8 mouse cellular contexts compared by ENCODE assay signal in the genomic region with DNA sequence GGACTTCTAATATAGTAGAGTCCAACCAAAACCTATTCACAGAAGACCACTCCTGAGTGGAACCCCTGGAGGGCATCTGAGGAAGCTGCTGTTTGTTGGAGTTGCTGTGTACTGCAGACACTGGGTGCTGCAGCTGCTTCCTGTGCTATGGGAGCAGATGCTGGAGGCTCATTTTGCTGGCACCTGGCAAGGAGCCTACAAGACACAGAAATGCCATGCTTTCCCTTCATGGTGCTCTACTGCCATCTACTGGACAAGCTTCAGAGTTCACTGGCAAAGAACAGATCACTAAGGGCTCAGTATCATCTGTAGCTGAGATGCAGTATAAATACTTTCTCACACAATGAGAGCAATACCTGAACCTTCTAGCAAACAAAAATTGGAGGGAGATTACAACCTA. TPM values are rescaled to one million over a fixed set of nuclear protein-coding genes. Genes with fewer than 3 reads are reported as not detected.
DNase-seq lines count a peak whose midpoint lies in the region; ATAC-seq and TF ChIP-seq lines count a peak whose summit lies in the region.
"Not testable (repeated sequence)": the region's sequence is repeated elsewhere in the genome, so short reads cannot be mapped to it uniquely, and the experiment has no call there.

No protein-coding gene starts in this region.

- H3K36me3 ChIP-seq in forebrain, postnatal 0 days (ENCODE audit: insufficient read depth); hindbrain, embryonic 11.5 days (ENCODE audit: control insufficient read depth, insufficient read depth, low read length): not testable (repeated sequence)

- not testable (repeated sequence) for H3K27ac ChIP-seq in forebrain, postnatal 0 days (ENCODE audit: low read depth, low read length); hindbrain, embryonic 11.5 days (ENCODE audit: low read depth, low read length)

- H3K4me3 ChIP-seq in forebrain, postnatal 0 days (ENCODE audit: low read depth, low read length); hindbrain, embryonic 11.5 days (ENCODE audit: low read depth, low read length); lung, adult 2 months (replicated peaks; ENCODE audit: extremely low read depth, low read depth, low read length): not testable (repeated sequence)

- H3K4me1 ChIP-seq in forebrain, postnatal 0 days (ENCODE audit: insufficient read depth); hindbrain, embryonic 11.5 days (replicated peaks; ENCODE audit: control insufficient read depth, insufficient read depth, low read length); lung, adult 2 months (ENCODE audit: control insufficient read depth, insufficient read depth, low read length): not testable (repeated sequence)

- not testable (repeated sequence) for H3K27me3 ChIP-seq in forebrain, postnatal 0 days (ENCODE audit: insufficient read depth, low read length); hindbrain, embryonic 11.5 days (ENCODE audit: control insufficient read depth, insufficient read depth, low read length)

- H3K4me2 ChIP-seq in forebrain, postnatal 0 days (ENCODE audit: low read depth); hindbrain, embryonic 11.5 days (replicated peaks; ENCODE audit: low read depth, low read length): not testable (repeated sequence)

- peak; percentile 36 for DNase-seq in MEL-GATA-1-ER (ENCODE audit: extremely low read depth, low read depth)
- peak; percentile 74 for DNase-seq in cerebellum, adult 18-20 months
- DNase-seq in forebrain, postnatal 0 days = peak; percentile 93
- peak; percentile 81 for DNase-seq in hindbrain, embryonic 11.5 days (ENCODE audit: low spot score)
- DNase-seq in layer of hippocampus, adult 18-20 months (ENCODE audit: low spot score in 2 of 2) = peak; percentile 65 to 89
- peak; percentile 28 for DNase-seq in lung, adult 2 months
- peak; percentile 48 to 51 for DNase-seq in thymus, adult 18-20 months

- H3K9ac ChIP-seq in forebrain, postnatal 0 days; hindbrain, embryonic 11.5 days (ENCODE audit: low read depth, low read length): not testable (repeated sequence)

- ATAC-seq in forebrain, postnatal 0 days = peak; percentile 91
- peak; percentile 69; the same call in 1 of the 2 replicates for ATAC-seq in hindbrain, embryonic 11.5 days (ENCODE audit: low FRiP score)
- ATAC-seq in neutrophil, adult 5-6 weeks (ENCODE audit: extremely low read depth, insufficient number of reproducible peaks, low FRiP score, poor library complexity, severe bottlenecking) = peak; percentile 67; the same call in 1 of the 2 replicates

- TF ChIP-seq POLR2A in lung, adult 2 months (IDR thresholded peaks at IDR 0.05; ENCODE audit: borderline replicate concordance, extremely low read depth, low read depth, low read length) = not testable (repeated sequence)

- TF ChIP-seq CTCF in forebrain, postnatal 0 days (IDR thresholded peaks at IDR 0.05; ENCODE audit: low read depth) = peak; percentile 91
- peak; percentile 46 for TF ChIP-seq CTCF in lung, adult 2 months (IDR thresholded peaks at IDR 0.05; ENCODE audit: insufficient read depth, low read length)

- H3K9me3 ChIP-seq in forebrain, postnatal 0 days (ENCODE audit: low read length); hindbrain, embryonic 11.5 days (ENCODE audit: control insufficient read depth, low read length): not testable (repeated sequence)

RNA-seq across cellular contexts. Expression of a gene that starts 16.1 kb away (rescaled TPM):
- total RNA-seq in forebrain, postnatal 0 days (2014; rRNA removed) = not detected in 2 replicates
- not detected in 2 replicates for polyA plus RNA-seq in forebrain, postnatal 0 days (2015; fragmentation: Nextera tagmentation; extraction: Ambion mirVana)
- polyA plus RNA-seq in hindbrain, embryonic 11.5 days (2014; fragmentation: Nextera tagmentation; extraction: Ambion mirVana) = not detected in 2 replicates
- not detected for total RNA-seq in layer of hippocampus, adult 18-20 months (2021)
- polyA plus RNA-seq in lung, adult 2 months (2012; rRNA removed) = not detected in 2 replicates
- total RNA-seq in neutrophil, adult 5-6 weeks (2017) = not detected in 2 replicates

RNA-seq across cellular contexts. Expression of a gene that starts 23.2 kb away (rescaled TPM):
- not detected in 2 replicates for total RNA-seq in forebrain, postnatal 0 days (2014; rRNA removed)
- not detected in 2 replicates for polyA plus RNA-seq in forebrain, postnatal 0 days (2015; fragmentation: Nextera tagmentation; extraction: Ambion mirVana)
- polyA plus RNA-seq in hindbrain, embryonic 11.5 days (2014; fragmentation: Nextera tagmentation; extraction: Ambion mirVana) = not detected in 2 replicates
- total RNA-seq in layer of hippocampus, adult 18-20 months (2021) = not detected
- not detected in 2 replicates for polyA plus RNA-seq in lung, adult 2 months (2012; rRNA removed)
- total RNA-seq in neutrophil, adult 5-6 weeks (2017) = not detected in 2 replicates

RNA-seq across cellular contexts. Expression of a gene that starts 48.1 kb away (rescaled TPM):
- total RNA-seq in forebrain, postnatal 0 days (2014; rRNA removed) = 19.3 and 30.6 TPM in 2 replicates
- 21.3 and 36.6 TPM in 2 replicates for polyA plus RNA-seq in forebrain, postnatal 0 days (2015; fragmentation: Nextera tagmentation; extraction: Ambion mirVana)
- polyA plus RNA-seq in hindbrain, embryonic 11.5 days (2014; fragmentation: Nextera tagmentation; extraction: Ambion mirVana) = 34.9 and 35.2 TPM in 2 replicates
- 10 to 100 TPM; 18.1 to 20.3 TPM for total RNA-seq in layer of hippocampus, adult 18-20 months (2021)
- 34.5 and 48.7 TPM in 2 replicates for polyA plus RNA-seq in lung, adult 2 months (2012; rRNA removed)
- 81.9 and 95.2 TPM in 2 replicates for total RNA-seq in neutrophil, adult 5-6 weeks (2017)

Comparison
In these comparisons a context has a peak if more than half of its experiments do, and no peak if none do; other contexts are left out.
1. DNase-seq: peak in every context shown above with its lines; median percentile 93 in forebrain, postnatal 0 days; 81 in hindbrain, embryonic 11.5 days; 77 in layer of hippocampus, adult 18-20 months; 74 in cerebellum, adult 18-20 months; 50 in thymus, adult 18-20 months; 36 in MEL-GATA-1-ER; 28 in lung, adult 2 months.